18 mouse cellular contexts compared by ENCODE assay signal in the genomic region with DNA sequence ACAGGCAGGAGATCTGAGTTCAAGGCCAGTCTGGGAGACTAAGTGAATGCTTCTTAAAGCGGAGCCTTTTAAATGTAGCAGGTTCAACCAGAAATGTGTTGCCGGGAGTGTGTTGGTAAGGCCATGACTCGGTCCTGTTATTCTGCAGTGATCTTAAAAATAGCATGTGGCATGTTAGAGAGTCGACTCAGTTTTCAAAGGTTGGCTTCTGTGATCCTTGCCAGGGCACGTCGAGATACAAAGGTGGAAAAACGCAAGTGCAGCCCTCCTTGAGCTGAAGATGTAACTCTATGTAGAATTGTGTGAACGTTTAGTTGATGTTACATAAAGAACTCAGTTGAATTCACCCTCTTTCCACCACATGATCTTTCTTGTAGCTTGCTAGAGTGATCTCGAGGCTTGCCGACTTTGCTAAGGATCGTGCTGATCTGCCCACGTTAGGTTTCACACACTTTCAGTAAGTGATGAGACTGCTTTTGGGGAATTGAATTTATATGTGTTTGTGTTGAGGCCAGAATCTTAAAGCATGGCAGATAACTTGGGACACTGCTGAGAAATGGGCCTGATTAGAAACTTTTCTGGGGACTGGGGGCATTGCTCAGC.
"Had no signal": no experiment of that assay in that cellular context is flagged by ENCODE, and none has a peak within 500 bp of the region (broad histone marks: within the 10 kb centered on the region; RNA-seq: fewer than 3 reads in every experiment).

No protein-coding gene starts in this region.

- H3K4me2 ChIP-seq: limb, embryonic 12.5 days; limb, embryonic 15.5 days; liver, embryonic 11.5 days; lung, embryonic 14.5 days; midbrain, embryonic 13.5 days had no signal

- H3K9me3 ChIP-seq: limb, embryonic 12.5 days; limb, embryonic 15.5 days; midbrain, embryonic 13.5 days had no signal

- ATAC-seq: liver, postnatal 0 days; lung, postnatal 0 days; midbrain, embryonic 13.5 days had no signal

- H3K4me1 ChIP-seq: limb, embryonic 12.5 days; limb, embryonic 15.5 days had no signal

- H3K9ac ChIP-seq: limb, embryonic 12.5 days; limb, embryonic 15.5 days; liver, embryonic 14.5 days; liver, postnatal 0 days; lung, embryonic 14.5 days; midbrain, embryonic 13.5 days had no signal

- H3K27ac ChIP-seq: kidney, postnatal 0 days; layer of hippocampus, adult 2 months; limb, embryonic 12.5 days; limb, embryonic 15.5 days; liver, embryonic 14.5 days; macrophage; midbrain, embryonic 13.5 days had no signal

- H3K27me3 ChIP-seq: limb, embryonic 12.5 days; limb, embryonic 15.5 days; midbrain, embryonic 13.5 days had no signal

- H3K4me3 ChIP-seq: layer of hippocampus, adult 2 months; limb, embryonic 12.5 days; limb, embryonic 15.5 days; midbrain, embryonic 13.5 days had no signal

- DNase-seq: kidney, postnatal 25 days; layer of hippocampus, adult 9-11 months; left cerebral cortex, postnatal 4 days; liver, postnatal 0 days; lung, embryonic 14.5 days; right cerebral cortex, postnatal 25 days; thymus, adult 2 months; thymus, postnatal 14 days; thymus, postnatal 4 days had no signal
